Mouse (Mus musculus) CD4-positive, CD25-positive, alpha-beta regulatory T cell, adult 9 weeks (primary cell): ENCODE data around the gene Zscan4-ps3. TPM values are rescaled to one million over a fixed set of nuclear protein-coding genes. Genes with fewer than 3 reads are reported as not detected.

Experiments used
- polyA plus RNA-seq: library from polyadenylated mRNA; unstranded; fragments of 100-300 nt; shearing (Covaris generic); gene quantifications from one replicate; pipeline ENCODE4 v1.2.1, GENCODE M21; 2017

Gene Zscan4-ps3
- polyA plus RNA-seq = not detected

GRCm38 (mm10) chr7:11609008-11609407 is at the start of gene Zscan4-ps3:
Gene Zscan4-ps3 (plus strand): TSS chr7:11609308.

Other genes with a start within 250 kb of the Zscan4-ps3 start
- gene Zscan4f, start 211.4 kb upstream of the Zscan4-ps3 start, polyA plus RNA-seq = not detected
- not detected for gene Zscan4-ps2, start 95.0 kb upstream of the Zscan4-ps3 start, polyA plus RNA-seq
- gene Vmn1r72, start 70.8 kb downstream of the Zscan4-ps3 start, polyA plus RNA-seq = 0.09 TPM
- gene Vmn1r73, start 121.0 kb downstream of the Zscan4-ps3 start, polyA plus RNA-seq = not detected
- not detected for gene Vmn1r74, start 224.7 kb downstream of the Zscan4-ps3 start, polyA plus RNA-seq